Mouse (Mus musculus) lung, postnatal 14 days (tissue): ENCODE results near the gene Ankrd6.

Source experiments
- DNase-seq: peaks from one replicate; pipeline ENCODE4 v3.0.0; 2021

Gene Ankrd6

DNA sequence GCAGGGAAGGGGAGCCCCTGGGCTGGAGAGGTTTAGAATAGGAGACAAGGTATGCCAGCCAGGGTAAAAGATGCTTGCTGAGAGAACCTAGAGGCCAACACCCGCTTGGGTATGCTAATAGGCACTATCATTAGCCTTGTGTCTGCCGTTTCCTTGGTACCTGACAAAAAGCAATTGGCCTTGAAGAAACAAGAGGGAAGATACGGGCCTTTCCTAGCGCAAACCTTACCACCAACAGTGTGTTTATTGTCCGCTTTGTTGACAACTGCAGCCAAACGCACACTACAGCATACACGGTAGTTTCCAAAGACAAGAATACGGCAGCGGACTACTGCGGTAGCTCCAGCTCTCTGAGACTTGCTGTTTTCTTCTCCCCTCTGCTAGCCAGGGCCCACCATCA lies 59.3 kb downstream of the Ankrd6 start:
- no peak for DNase-seq

DNA sequence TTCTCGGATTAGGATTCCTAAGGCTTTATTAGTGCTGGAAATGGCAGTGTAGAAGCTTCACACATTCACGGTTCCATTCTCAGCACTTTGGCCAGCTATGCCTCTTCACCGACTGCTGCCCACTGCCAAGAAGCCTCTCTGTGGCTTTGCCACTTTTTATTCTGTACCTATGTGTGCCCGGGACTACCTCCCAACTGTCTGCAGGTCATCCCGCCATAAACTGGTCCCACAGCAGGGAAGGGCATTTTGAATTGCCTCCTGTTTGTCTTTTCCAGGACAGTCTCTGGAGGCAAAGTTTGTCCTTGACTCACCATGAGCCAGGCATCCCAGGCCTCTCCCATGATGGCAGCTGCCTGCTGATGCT lies 59.9 kb downstream of the Ankrd6 start:
- DNase-seq: no peak

- no peak for DNase-seq
Measured at GRCm38 (mm10) chr4:32889996-32890734, 60.5 kb downstream of the Ankrd6 start.

DNA sequence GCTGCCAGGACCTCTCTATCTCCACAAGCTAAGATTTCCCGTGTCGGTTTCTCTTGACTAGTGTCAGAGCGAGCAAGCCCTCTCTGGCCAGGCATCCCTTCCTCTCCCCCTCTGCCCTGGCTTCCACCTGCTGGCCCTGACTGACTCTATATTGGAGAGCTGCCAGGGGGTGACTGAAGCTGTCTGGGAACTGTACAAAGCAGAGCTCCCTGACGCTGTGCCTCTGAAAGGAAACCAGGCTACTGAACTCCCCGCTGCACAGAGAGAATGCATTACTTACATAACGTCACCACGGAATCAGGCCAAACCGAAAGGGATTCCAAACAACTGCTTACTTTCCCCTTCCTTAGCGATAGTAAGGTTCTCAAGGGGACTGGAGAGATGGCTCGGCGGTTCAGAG lies 61.4 kb downstream of the Ankrd6 start:
- DNase-seq: peak; percentile 15

GRCm38 (mm10) chr4:32886479-32886878 lies 64.2 kb downstream of the Ankrd6 start:
- DNase-seq: no peak

DNA sequence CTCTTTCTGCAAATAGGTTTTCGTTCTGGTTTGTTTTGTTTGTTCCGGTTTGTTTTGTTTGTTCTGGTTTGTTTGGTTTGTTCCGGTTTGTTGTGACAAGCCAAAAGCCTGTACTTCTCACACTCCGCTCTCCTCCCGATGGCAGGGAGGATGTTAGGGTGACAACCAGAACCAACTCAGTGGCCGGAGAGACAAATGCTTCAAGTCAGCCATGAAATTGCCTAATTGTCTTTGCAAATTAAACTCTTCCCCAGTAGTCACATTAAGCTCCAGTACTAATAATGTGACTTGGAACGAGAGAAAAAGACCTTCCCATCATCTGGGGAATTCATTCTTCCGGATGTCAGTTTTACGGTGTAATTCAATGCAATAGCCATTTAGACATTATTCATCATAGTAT lies 66.0 kb downstream of the Ankrd6 start:
- DNase-seq: no peak

- no peak for DNase-seq
Measured at GRCm38 (mm10) chr4:32881001-32881400, 69.6 kb downstream of the Ankrd6 start.

GRCm38 (mm10) chr4:32874669-32875068 lies 76.0 kb downstream of the Ankrd6 start:
- DNase-seq: no peak

DNA sequence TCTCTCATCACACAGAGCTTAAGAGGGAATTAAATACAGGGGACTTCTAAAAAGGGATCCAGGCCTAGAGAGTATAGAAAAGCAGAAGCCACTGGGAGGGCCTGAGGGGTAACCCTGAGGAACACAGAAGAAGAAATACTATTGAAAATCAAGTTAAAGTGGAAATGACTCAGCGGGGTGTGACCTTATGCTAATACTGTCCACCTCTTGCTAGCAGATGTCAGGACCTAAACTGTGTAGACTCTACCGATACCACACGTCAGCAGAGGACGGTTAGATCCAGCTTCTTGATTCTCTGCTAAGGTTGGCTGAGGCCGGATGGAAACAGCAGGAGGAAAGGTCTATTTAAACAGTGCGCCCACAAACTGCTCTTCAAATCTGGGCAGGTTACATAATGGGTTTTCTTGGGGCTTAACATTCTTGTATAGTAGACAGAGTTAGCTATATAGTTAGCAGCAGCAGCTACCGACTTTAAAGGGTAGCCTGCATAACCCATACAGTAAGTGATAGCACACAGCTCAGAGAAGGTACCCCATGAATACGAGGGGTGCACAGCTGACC lies 78.4 kb downstream of the Ankrd6 start:
- DNase-seq: no peak

GRCm38 (mm10) chr4:32869370-32869769 lies 81.3 kb downstream of the Ankrd6 start:
- DNase-seq: no peak

- no peak for DNase-seq
Measured at GRCm38 (mm10) chr4:32868858-32869257, 81.8 kb downstream of the Ankrd6 start.

GRCm38 (mm10) chr4:32868437-32868836 lies 82.2 kb downstream of the Ankrd6 start:
- DNase-seq: no peak

GRCm38 (mm10) chr4:32867460-32867859 lies 83.2 kb downstream of the Ankrd6 start:
- DNase-seq: no peak

- DNase-seq: no peak
Measured at GRCm38 (mm10) chr4:32864867-32865242, 85.8 kb downstream of the Ankrd6 start.

GRCm38 (mm10) chr4:32864131-32864866 lies 86.3 kb downstream of the Ankrd6 start:
- no peak for DNase-seq

GRCm38 (mm10) chr4:32863447-32864130 lies 87.1 kb downstream of the Ankrd6 start:
- no peak for DNase-seq

DNA sequence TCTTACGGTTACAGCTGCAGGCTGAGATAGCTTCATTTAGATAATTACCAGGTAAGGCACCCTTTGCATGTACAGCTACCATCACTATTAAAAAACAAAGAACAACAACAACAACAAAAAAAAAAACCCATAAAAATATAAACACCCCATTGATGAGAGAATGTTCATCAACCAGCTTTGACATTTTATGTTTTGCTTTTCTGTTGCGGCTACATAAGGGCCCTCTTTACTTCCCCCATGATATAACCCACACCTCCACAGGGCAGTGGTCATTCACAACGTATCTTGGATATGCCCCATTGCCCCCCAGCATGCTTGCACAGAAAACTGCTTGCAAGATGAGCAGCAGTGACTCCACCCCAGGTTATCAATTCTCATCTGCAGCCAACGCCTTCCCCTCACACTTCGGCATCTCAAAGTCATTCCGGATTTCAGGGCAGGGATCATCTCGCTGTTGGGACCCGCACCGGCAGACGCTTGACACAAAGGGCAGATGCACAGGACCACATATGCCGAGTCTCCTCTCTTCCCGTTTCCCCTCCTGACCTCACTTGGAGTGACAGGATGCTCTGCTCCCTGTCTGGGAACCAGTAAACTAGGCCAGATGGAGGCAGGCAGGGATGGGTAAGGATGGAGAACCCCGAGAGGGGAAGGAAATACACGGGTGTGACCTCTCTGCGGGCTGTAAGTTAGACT lies 87.7 kb downstream of the Ankrd6 start:
- no peak for DNase-seq

- no peak for DNase-seq
Measured at GRCm38 (mm10) chr4:32862011-32862750, 88.5 kb downstream of the Ankrd6 start.

GRCm38 (mm10) chr4:32860184-32860965 lies 90.3 kb downstream of the Ankrd6 start:
- no peak for DNase-seq

- DNase-seq: no peak
Measured at GRCm38 (mm10) chr4:32855580-32855979, 95.1 kb downstream of the Ankrd6 start.

DNA sequence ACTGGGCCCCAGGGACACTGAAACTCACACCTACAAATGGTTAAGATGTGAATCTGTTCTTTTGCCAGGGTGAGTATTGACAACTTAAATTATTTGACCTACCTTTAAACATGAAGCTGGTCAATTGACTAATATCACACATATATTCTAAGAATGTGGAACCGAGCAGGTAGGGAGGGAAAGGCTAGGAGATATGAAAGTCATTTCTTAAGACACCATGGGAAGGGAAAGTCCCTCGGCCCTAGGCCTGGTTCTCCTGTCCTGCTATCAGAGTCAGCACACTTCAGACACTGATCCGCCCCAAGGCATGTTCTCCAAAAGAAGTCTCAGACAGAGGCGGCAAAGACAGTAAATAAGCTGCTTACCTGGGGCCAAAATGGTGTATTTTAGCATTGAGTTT lies 95.7 kb downstream of the Ankrd6 start:
- no peak for DNase-seq
